Mouse (Mus musculus): Measurements from ENCODE around the gene Arhgef3.

Arhgef3 gene

DNA sequence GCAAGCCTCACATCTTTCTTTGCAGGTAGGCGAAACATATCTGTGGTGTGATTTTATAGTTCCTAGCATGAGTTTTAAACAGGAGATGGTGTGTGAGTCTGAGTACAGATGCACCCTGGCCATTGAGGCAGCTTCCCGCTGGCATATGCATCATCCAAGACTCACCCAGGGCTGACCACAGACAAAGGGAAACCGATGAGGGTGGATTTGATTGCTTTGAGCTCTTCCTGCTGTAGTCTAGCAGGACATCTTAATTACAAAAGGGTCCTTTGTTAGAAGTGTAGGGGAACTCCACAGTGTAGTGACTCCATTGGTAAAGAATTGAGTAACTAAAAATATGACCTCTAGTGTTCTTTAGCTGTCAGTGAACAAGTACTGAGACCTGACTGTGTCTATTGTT is 232.5 kb downstream of the Arhgef3 start:
- no peak for DNase-seq (ENCODE audit: low read depth)

DNA sequence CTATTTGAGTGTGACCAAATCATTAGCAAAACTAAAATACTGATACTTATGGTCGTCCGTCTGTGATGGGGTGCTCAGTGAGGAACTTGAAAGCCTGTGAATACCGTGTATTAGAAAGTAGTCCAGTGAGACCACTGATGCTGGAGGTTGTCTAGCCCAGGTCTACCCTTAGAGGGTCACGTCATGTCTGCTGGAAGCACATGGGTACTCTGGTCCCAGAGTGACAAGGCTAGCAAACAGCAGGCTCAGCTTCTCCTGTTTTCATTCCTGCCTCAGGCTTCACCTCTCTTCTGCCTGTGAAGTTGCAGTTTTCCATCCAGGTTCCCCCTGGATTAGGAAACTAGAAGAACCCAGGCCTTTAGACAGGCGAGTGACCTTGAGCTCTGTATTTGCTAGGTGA is 233.0 kb downstream of the Arhgef3 start:
- no peak for DNase-seq (ENCODE audit: low read depth)

DNA sequence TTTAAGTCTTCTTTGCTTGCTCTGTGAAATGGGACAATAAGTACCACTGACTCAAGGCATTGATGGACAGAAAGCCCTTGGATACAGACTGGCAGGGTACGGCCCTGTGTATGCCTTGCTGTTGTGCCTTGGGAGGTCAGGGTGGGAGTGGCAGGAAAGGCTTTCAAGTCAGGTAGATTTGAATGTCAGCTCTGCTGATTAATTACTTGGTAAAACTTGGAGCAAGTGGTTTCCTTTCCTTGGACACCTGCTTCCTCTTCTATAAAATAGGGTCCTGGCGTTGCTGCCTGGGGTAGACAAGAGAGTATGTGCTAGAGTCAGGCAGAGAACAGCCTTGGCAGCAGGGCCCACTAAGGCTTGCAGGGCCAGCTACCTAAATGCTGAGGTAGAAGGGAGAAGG is 233.4 kb downstream of the Arhgef3 start:
- DNase-seq (ENCODE audit: low read depth) = no peak

DNA sequence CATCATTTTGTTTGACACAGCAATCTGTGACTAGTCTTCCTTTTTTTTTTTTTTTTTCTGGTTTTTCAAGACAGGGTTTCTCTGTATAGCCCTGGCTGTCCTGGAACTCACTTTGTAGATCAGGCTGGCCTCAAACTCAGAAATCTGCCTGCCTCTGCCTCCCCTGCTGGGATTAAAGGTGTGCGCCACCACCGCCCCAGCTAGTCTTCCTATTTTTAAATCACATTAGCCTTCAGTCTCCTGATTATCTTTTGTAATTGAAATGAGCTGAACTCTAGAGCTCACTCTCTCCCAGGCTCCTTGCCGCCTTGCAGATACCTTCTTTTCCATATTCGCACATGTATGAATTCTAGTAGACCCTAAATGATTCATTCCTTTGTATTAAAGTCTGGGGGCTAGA is 234.0 kb downstream of the Arhgef3 start:
- no peak for DNase-seq (ENCODE audit: low read depth)

DNA sequence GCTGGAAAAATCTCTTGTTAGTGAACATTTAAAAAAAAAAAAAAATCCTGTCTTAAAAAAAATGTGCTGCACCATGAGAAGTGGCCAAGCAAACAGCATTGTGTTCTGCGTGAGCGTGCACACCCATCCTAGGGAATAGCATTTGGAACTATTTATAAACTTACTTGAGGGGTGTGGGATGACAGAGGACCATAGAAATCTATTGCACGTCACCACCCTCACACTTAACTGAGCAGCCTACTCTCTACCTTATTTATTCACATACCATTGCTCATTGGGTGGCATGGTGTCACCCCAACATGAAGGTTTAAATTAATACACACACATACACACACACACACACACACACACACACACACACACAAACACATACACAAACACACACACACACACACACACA is 234.4 kb downstream of the Arhgef3 start:
- no peak for DNase-seq (ENCODE audit: low read depth)

DNA sequence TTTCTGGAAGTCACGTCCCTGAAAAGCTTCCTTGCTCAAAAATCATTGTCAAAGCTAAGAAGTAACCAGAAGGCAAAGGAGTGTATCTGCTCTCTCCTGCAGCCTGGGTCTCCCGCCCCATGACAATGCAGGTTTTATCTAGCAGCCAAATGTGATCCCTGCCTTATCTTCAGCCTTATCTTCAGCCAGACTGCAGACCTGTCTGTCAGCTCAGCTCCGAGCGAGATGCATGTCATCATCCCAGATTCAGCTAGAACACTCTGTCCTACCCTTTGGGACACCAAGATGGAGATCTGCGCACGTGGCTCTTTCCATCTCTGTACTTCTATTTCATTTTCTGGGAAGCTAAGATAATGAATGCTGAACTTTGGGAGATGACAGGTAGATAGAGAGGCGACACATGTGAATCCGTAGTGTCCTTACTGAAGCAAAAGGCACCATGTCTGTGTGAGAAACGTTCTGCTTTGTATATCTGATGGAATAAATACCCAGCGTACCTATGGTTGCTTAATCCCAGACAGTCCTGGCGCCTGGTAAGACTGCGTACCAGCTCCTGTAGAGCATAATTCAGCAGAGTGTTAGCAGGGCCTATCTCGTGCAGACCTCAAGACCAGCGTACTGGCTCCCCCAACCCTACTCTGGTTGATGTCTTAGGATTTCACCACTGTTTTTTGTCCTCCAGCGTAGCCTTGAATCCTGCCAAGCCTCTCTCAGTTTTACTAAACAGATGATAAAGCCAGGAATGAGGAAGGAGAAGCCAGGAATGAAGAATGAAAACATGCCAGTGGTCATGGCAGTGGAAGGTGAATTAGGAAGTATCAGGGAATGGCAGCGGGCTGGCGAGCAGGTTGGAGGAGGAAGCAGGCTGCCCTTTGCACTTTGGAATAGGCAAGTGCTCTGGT is 235.4 kb downstream of the Arhgef3 start:
- DNase-seq (ENCODE audit: low read depth) = no peak

DNA sequence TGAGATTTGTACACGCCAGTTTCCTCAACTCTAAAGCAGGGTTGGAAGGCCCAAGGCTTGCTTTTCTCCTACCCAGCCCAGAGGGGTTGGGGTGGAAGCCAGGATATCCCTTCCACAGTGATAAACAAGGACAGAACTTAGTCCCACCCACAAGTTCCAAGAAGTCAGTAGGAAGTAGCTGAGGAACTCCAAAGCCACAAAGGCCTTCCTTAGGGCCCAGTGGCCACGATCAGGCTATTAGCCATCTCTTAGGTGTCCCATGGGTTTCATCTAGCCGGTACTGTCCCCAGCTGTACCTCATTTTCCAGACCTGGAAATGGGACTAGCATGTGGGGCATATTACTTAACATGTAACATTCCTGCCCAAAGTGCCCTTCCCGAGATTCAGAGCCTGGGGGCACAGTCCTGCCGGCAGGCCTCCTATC is 236.4 kb downstream of the Arhgef3 start:
- DNase-seq (ENCODE audit: low read depth) = no peak

DNA sequence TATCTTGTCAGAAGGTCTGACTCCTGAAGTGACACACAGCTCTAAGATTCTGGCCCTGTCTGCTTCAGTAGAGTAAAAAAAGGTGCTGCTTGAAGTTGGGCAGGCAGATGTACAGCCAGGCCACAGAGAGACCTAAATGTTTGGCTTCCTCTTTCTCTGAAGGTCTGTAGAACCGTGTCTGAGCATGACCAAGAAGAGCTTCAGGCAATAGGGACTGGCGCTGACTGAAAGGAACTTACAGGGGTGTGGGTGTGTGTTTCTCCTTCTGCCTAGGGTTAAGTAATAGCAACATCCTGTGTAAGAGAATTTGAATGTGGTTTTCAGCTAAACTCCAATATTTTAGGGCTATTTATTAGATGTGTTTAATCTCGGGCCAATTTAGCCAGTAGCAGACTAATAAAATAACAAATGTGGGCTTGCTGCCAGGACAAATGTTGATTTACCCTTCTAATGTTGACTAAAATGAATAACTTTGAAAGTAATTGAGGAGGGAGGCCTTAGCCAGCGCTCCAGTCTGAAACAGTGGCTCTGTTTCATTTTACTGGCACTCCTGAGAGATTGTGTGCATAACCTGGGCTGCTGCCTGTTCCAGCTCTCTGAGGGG is 236.9 kb downstream of the Arhgef3 start:
- peak; percentile 78 for DNase-seq (ENCODE audit: low read depth)

DNA sequence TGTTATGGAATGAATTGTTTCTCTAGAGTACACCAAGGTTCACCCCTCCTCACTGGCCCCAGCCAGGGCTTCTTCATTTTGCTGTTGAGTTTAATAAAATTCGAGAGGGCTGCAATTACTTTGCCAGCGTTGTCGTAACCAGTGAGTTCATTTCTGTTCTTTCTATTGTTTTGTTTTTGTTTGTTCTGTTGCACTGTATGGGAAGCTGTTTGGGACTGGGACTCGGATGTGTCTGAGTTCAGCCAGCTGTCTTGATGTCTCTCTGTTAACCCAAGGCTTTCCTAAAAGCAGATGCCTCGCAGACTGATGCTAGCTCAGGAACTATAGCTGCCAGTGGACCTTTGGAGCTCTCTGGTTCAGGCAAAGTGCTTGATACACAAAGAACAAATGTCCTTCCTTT is 237.8 kb downstream of the Arhgef3 start:
- no peak for DNase-seq (ENCODE audit: low read depth)

DNA sequence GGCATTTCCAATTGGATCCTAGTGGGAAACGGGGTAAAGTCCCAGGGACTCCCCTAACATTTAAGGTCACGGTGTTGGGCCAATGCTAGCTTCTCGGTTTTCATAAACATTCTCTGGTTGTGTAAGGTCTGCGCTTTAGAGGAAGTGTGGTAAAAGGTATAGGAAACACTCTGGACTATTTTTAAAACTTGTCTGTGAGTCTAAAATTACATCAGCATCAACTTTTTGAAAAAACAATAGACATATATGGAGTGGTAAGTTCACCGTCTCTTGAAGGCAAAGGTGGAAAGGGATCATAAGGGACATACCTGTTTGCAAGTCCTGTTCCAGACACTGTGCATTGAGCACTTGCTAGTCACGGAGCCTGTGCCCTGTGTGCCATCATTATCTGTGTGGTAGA is 240.5 kb downstream of the Arhgef3 start:
- DNase-seq (ENCODE audit: low read depth) = peak; percentile 73

DNA sequence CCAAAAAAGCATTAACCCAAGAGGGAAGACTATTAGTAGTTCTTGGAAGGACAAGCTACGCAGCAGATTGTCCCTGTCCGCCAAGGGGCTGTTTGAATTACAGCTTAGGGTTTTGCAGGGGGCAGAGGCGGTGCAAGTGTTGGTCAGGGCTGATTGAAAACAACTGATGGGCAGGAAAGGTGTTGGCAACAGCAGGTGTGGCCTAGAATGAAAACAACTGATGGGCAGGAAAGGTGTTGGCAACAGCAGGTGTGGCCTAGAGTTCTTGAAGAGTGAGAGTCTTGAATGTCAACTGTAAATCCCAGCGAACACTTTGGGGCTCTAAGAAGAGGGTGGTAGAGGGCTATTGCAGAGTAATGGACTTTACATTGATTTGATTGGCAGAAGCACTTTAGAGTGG is 241.2 kb downstream of the Arhgef3 start:
- DNase-seq (ENCODE audit: low read depth) = no peak

DNA sequence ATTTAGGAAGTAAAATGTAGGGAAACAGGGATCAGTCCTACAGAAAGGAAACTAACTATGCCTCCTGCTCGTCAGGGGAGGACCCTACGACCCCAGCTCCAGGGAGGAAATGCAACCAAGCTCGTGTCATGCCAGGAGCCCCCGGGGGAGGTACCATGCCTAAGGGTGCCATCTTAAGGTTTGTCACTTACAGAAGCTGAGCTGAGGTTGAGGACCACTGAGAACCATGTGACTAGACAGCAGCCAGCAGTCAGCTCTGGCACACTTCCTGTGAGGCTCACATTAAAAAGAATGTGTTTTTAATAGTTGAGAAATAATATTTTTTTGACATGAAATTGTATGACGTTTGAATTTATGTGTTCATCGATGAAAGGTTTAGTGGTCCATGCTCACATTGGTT is 242.4 kb downstream of the Arhgef3 start:
- peak; percentile 57 for DNase-seq (ENCODE audit: low read depth)

DNA sequence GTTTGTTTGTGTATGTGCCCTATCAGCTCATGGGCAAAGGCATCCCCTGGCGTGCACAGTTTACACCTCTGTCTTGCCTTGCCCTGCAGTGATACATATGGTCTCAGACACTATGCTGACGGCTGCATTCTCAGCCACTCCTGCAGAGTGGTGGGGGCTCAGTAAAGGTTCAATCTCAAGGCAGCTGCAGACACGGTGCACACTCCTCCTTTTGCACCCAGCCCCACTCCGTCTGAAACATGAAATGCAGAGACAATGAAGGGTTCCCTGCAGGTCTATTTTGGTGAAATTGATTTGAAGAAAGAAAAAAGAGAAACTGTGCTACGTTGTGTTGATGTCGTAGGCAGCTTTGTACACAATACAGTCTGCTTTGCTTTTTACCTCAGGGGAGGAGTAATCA is 243.5 kb downstream of the Arhgef3 start:
- DNase-seq (ENCODE audit: low read depth) = no peak

DNA sequence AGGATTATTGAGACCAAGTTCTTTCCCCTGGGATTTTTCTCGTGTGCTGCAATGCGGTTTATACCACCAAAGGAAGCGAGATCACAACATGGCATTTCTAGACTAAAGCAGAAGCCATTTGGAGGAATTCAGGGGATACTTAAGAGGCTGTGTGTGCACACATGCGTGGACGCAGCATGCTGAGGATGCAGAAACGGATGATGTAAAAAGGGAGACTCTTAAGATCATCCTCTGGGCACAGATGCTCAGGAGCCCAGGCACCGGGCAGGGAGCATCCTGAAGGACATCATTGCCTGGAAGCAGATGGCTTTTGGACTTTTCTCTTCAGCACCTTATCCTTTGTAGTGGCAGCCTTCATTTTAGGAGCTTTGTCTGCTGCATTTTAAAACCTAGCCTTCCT is 246.2 kb downstream of the Arhgef3 start:
- DNase-seq (ENCODE audit: low read depth) = no peak

DNA sequence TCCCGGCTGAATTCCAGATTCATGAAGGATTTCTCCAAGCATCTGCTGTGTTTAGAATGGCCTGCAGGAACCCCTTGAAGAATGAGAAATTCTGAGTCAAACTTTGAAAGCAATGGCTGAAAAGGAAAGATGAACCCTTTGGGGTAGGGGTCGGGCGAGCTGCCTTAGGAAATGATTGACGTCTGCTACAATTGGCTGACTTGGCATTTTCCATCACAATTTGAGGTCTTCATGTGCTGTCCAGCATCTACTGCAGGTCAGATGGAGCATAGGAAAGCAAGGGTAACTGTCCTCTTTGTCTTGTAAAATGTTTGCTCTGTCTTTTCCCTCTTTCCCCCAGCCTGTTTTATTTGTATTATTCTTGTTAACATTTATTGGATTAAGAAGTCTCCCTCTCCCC is 246.8 kb downstream of the Arhgef3 start:
- no peak for DNase-seq (ENCODE audit: low read depth)

DNA sequence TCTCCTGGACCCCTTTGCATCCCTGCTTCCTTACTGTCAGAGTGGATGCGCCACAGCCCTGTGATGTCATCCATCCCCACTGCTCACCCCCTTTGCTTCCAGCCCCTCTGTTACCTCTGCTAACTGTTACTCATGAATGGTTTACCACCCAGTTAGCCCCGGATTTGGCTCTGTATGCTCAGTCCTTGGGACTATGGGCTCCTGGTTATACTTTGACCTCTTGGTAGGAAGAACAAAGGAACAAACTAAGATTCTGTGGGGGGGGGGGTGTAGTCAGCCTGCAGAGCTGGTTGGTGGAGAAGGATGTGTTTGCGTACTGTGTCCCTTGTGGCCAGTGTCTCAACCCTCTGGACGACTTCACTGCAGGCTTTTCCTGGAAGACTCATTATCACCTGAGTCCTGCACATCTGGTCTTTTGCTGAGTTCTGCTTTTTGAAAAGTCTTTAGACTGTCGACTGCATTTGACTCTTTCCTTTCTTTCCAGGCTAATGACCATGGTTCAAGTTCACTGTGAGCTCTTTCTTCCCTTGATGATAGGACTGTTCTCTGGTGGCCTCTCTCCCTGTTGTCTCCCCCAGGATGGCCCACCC is 250.1 kb downstream of the Arhgef3 start:
- DNase-seq (ENCODE audit: low read depth) = no peak

DNA sequence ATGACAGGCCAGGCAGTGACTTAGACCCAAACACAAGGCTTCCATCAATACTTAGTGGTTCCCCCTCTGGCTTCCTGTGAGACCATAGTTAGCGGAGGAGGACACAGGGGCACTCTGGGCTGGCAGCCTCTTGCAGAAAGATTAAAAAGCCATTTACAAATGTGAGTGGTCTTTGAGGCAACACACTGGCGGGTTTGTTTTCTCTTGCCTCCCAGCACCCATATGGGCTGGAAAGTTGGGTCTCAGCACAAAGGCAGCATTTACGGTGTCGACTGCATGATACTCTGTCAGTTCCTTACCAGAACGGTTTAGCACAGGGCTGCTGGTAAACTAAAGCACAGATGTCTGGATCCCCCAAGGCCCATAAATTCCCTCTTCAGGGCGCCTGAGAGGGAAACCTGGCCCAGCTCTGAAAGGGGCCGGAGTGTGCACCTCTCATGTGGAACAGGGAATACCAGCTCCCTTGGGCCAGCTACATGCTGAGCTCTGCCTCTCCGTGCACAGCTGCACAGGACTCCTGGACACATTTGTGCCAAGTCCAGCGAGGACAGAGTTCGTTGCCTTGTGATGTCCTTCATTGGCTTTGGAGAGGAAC is 252.5 kb downstream of the Arhgef3 start:
- no peak for DNase-seq (ENCODE audit: low read depth)

DNA sequence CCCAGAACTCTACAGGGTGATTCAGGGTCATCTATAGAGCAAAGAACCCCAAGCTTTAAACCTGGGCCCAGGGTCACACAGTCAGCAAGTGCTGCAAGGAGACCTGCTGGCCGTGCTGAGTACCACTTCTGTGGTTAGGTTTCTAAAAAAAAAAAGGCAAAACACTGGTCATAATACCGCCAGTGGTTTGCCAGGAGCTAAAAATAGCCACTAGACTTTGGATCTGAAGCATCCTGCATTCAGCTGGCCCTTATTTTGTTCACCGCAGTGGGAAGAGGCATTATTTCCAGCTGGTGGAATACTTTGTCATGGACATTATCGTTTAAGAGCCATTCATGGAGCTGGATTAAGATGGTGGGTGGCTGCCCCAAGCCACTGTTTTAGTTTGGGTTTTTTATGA is 253.9 kb downstream of the Arhgef3 start:
- no peak for DNase-seq (ENCODE audit: low read depth)

DNA sequence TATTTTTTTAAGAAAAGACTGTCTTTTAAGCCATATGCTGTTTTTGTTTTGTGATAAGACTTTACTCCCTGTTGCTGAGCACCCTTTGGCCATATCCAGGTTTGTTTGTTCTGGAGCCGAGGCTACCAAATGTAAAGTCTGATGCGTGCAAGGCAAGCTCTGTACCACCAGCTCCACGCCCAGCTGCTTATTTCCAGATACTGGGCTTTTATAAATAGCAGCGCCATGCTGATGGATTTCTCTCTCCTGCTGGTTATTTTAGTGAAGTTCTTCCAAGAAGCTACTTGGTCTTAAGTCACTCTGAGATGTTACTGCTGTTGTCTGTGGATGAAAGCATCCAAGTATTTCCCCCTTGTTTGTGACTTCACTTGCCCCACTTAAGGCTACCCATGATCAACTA is 254.8 kb downstream of the Arhgef3 start:
- DNase-seq (ENCODE audit: low read depth) = no peak

DNA sequence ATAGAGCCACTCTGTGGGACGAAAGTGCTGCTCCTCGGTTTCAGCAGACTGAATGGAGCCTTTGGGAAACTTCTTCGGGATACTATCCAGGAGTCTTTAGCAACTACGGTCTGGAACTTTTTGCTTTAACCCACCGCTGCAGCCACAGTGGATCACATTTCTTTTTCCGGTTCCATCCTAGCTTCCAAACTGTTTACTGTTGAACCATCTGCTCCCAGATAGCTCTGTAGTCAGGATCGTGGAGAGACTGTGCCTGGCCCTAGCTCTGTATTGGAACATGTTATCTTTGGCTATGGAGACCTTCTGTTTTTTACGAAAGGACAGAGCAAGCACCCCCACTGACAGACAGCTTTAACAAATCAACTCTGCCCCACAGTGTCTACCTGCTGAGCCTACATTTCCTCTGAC is 257.0 kb downstream of the Arhgef3 start:
- DNase-seq (ENCODE audit: low read depth) = no peak

DNA sequence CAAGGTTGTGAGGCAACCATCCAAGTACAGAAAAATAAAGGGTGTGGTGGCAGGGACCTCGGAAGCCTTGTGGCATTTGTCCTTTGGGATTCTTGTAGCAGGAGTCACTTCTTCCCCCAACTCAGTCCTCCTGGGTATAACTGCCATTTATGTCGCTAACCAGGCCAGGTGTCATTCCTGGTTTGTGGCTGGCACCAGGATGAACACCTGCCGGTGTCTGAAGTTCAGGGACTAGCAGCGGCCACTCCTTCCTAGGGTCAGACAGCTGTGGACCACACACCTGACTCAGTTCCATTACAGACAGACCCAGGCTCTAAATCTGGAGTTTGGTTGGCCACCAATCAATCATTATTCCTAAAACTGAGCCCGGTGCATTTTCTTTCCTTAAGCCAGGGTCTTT is 258.8 kb downstream of the Arhgef3 start:
- DNase-seq (ENCODE audit: low read depth) = no peak

DNA sequence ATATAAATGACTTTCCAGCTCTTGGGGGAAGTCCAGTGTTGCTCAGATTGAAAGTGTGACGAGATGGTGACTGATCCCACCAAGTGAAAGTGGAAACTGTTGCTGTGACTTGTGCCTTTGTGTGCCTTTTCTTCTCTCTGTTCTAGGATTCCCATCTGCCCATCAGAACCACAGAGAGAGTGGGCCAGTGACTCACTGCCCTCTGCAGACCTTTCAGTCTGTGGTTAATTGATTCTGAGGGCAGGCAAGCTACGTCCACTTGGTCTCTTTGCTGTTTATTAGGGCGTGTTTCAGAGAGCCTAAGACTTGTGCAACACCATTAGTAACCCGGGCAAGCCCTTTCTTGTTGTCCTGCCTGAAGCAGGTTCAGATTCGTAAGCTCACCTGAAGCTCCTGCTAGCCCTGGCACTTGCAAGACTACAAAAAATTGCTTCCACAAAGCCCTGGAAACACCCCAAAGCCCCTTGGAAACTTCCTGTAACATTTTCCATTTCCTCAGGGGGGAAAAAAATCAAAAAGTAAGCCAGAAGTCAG is 261.5 kb downstream of the Arhgef3 start:
- peak; percentile 58 for DNase-seq (ENCODE audit: low read depth)

DNA sequence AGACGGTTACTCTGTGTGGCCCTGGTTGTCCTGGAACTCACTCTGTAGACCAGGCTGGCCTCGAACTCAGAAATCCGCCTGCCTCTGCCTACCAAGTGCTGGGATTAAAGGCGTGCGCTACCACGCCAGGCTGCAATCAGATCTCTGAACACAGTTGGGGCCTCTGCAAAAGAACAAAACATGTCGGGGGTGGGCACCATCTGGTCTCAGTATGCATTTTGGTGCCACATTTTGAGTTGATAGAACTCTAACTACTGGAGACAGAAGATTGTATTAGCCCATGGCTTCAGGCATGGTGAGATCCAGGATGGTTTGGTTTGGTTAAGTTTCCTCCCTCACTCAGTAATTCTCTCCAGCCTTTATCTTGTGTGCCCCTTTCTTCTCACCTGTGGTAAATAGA is 264.0 kb downstream of the Arhgef3 start:
- no peak for DNase-seq (ENCODE audit: low read depth)
